Comparison of ENCODE assay signal across 15 mouse cellular contexts in the genomic region with DNA sequence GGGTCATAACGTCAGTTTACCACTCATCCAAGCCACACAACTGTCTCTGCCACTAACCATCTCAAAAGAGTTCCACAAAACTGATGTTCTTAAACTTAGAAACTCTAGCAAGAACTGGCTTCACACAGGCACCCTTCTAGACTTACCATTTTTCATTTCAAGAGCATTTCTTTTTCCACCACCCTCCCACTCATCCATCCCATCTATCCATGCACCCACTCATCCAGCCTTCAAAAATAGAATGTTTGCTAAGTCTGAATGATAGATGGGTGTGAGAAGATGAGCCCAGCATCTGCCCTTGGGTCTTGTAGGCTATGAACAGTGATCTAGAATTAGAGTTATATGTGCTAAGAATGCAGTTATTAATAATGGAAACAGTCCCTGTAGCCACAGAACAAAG.
"Had no signal": no experiment of that assay in that cellular context is flagged by ENCODE, and none has a peak within 500 bp of the region (broad histone marks: within the 10 kb centered on the region; RNA-seq: fewer than 3 reads in every experiment).

No protein-coding gene starts in this region.

- DNase-seq: kidney, adult 2 months; kidney, postnatal 25 days; layer of hippocampus, adult 9-11 months; liver, embryonic 13.5 days; lung, adult 2 months; thymus, adult 2 months; thymus, postnatal 14 days; thymus, postnatal 4 days had no signal

- H3K27me3 ChIP-seq: liver, embryonic 13.5 days; midbrain, embryonic 12.5 days; midbrain, embryonic 15.5 days; neural tube, embryonic 12.5 days; neural tube, embryonic 15.5 days had no signal

- H3K9ac ChIP-seq: liver, embryonic 13.5 days; midbrain, embryonic 12.5 days; midbrain, embryonic 15.5 days; neural tube, embryonic 12.5 days; neural tube, embryonic 15.5 days had no signal

- ATAC-seq: midbrain, embryonic 15.5 days had no signal

- H3K36me3 ChIP-seq: liver, embryonic 13.5 days had no signal

- H3K9me3 ChIP-seq: liver, embryonic 13.5 days; midbrain, embryonic 12.5 days; midbrain, embryonic 15.5 days; neural tube, embryonic 12.5 days; neural tube, embryonic 15.5 days had no signal

- H3K27ac ChIP-seq: kidney, postnatal 0 days; layer of hippocampus, adult 2 months; liver, embryonic 13.5 days; macrophage; midbrain, embryonic 12.5 days; midbrain, embryonic 15.5 days; neural tube, embryonic 12.5 days; neural tube, embryonic 15.5 days had no signal

- H3K4me3 ChIP-seq: layer of hippocampus, adult 2 months; liver, embryonic 13.5 days; midbrain, embryonic 12.5 days; midbrain, embryonic 15.5 days; neural tube, embryonic 12.5 days; neural tube, embryonic 15.5 days had no signal

- H3K4me1 ChIP-seq: liver, embryonic 13.5 days; midbrain, embryonic 12.5 days; midbrain, embryonic 15.5 days; neural tube, embryonic 12.5 days; neural tube, embryonic 15.5 days had no signal

- H3K4me2 ChIP-seq: liver, embryonic 13.5 days; midbrain, embryonic 12.5 days; midbrain, embryonic 15.5 days; neural tube, embryonic 12.5 days; neural tube, embryonic 15.5 days had no signal
